Mouse (Mus musculus) gonadal fat pad, adult 2 months (tissue): ENCODE measurements around the gene Cipc. TPM values are rescaled to one million over a fixed set of nuclear protein-coding genes. Genes with fewer than 3 reads are reported as not detected.

Source experiments
- DNase-seq: peaks from one replicate; pipeline ENCODE4 v3.0.0-alpha.2; 2012; ENCODE audit warnings: low read depth
- polyA plus RNA-seq: library from polyadenylated mRNA; depleted of rRNA; stranded (reverse); fragments of >200 nt; gene quantifications from 2 replicates; pipeline ENCODE4 v1.2.3, GENCODE M21; 2012

Cipc gene
- polyA plus RNA-seq, 1 experiment, result 44.5 TPM

- no peak for DNase-seq
Observed at GRCm38 (mm10) chr12:86931919-86932574, 14.8 kb upstream of the Cipc start.

- no peak for DNase-seq
Observed at GRCm38 (mm10) chr12:86932575-86932952, 14.3 kb upstream of the Cipc start.

- DNase-seq, result no peak
Observed at GRCm38 (mm10) chr12:86934748-86935147, 12.1 kb upstream of the Cipc start.

GRCm38 (mm10) chr12:86935692-86936282, 11.1 kb upstream of the Cipc start:
- DNase-seq, result no peak

GRCm38 (mm10) chr12:86936587-86937343, 10.1 kb upstream of the Cipc start:
- no peak for DNase-seq

GRCm38 (mm10) chr12:86938571-86938970, 8.3 kb upstream of the Cipc start:
- DNase-seq, result no peak

- no peak for DNase-seq
Observed at GRCm38 (mm10) chr12:86941173-86941572, 5.7 kb upstream of the Cipc start.

- no peak for DNase-seq
Observed at GRCm38 (mm10) chr12:86941734-86942486, 4.9 kb upstream of the Cipc start.

GRCm38 (mm10) chr12:86943421-86943820, 3.4 kb upstream of the Cipc start:
- no peak for DNase-seq

- DNase-seq, result no peak
Observed at GRCm38 (mm10) chr12:86945126-86945525, 1.7 kb upstream of the Cipc start.

GRCm38 (mm10) chr12:86946301-86946781, 502 bp upstream of the Cipc start:
- DNase-seq, result no peak

GRCm38 (mm10) chr12:86947681-86948401, 998 bp downstream of the Cipc start:
- DNase-seq, result no peak

- no peak for DNase-seq
Observed at GRCm38 (mm10) chr12:86948627-86949026, 1.8 kb downstream of the Cipc start.

- DNase-seq, result no peak
Observed at GRCm38 (mm10) chr12:86949501-86949900, 2.7 kb downstream of the Cipc start.

GRCm38 (mm10) chr12:86950161-86950960, 3.5 kb downstream of the Cipc start:
- DNase-seq, result no peak

- no peak for DNase-seq
Observed at GRCm38 (mm10) chr12:86950961-86951360, 4.1 kb downstream of the Cipc start.

- DNase-seq, result no peak
Observed at GRCm38 (mm10) chr12:86952331-86952850, 5.5 kb downstream of the Cipc start.

GRCm38 (mm10) chr12:86955894-86956293, 9.1 kb downstream of the Cipc start:
- DNase-seq, result no peak

GRCm38 (mm10) chr12:86958558-86958957, 11.7 kb downstream of the Cipc start:
- DNase-seq, result no peak

- no peak for DNase-seq
Observed at GRCm38 (mm10) chr12:86959661-86960060, 12.8 kb downstream of the Cipc start.
